Mouse (Mus musculus) urinary bladder, postnatal 10 days (tissue): ENCODE results near the gene Akap7.

ENCODE experiments used
- DNase-seq: peaks from one replicate; pipeline ENCODE4 v3.0.0; 2022; ENCODE audit warnings: low spot score

Akap7 gene

GRCm38 (mm10) chr10:25133581-25133980, 174.1 kb downstream of the Akap7 start:
- no peak for DNase-seq

GRCm38 (mm10) chr10:25128455-25128863, 179.2 kb downstream of the Akap7 start:
- no peak for DNase-seq

- DNase-seq: no peak
These were observed 181.6 kb downstream of the Akap7 start for GRCm38 (mm10) chr10:25126035-25126434.

- no peak for DNase-seq
These were observed 186.7 kb downstream of the Akap7 start for GRCm38 (mm10) chr10:25120871-25121554.
